Mouse (Mus musculus): Measurements from ENCODE around the gene Zfhx3. TPM values are rescaled to one million over a fixed set of nuclear protein-coding genes. Genes with fewer than 3 reads are reported as not detected.

The Zfhx3 gene
- total and polyA plus RNA-seq, 3 experiments = 0.23 to 2.5 TPM; not detected in 1

GRCm38 (mm10) chr8:108796882-108797281 lies 854.4 kb downstream of the Zfhx3 start:
- Histone ChIP-seq H3K36me3 (ENCODE audit: control insufficient read depth in 1 of 2, insufficient read depth in 2 of 2, low read length in 2 of 2) (no peaks in the 10 kb centered on the region), H3K9ac (ENCODE audit: control insufficient read depth, low read depth, low read length, poor library complexity, severe bottlenecking) (no peak overlapping the region), H3K4me1 (ENCODE audit: control insufficient read depth in 1 of 2, insufficient read depth in 2 of 2, low read length in 2 of 2) (no peaks in the 10 kb centered on the region), H3K27me3 (ENCODE audit: control insufficient read depth in 1 of 2, insufficient read depth in 2 of 2, low read length in 2 of 2) (no peaks in the 10 kb centered on the region), H3K9me3 (replicated peaks; ENCODE audit: insufficient read depth, low read length) (no peaks in the 10 kb centered on the region), H3K4me3 (ENCODE audit: control insufficient read depth in 1 of 2, insufficient read depth in 1 of 2, low read depth in 2 of 2, low read length in 2 of 2) (no peak overlapping the region), H3K79me2 (ENCODE audit: control insufficient read depth, insufficient read depth, low read length, poor library complexity) (no peaks in the 10 kb centered on the region), H3K27ac (ENCODE audit: control insufficient read depth, low read depth, low read length) (no peak overlapping the region)
- no peak for DNase-seq (ENCODE audit: low read depth, low spot score)
- no peak for TF ChIP-seq MYC (IDR thresholded peaks at IDR 0.05; ENCODE audit: low read depth, low read length)
- TF ChIP-seq HCFC1 (IDR thresholded peaks at IDR 0.05; ENCODE audit: low read depth, low read length) = no peak
- TF ChIP-seq TBP (IDR thresholded peaks at IDR 0.05; ENCODE audit: low read depth, low read length) = no peak
- TF ChIP-seq ZC3H11A (IDR thresholded peaks at IDR 0.05; ENCODE audit: low read depth, low read length) = no peak
- no peak for TF ChIP-seq GABPA (IDR thresholded peaks at IDR 0.05; ENCODE audit: low read depth, low read length)
- no peak for TF ChIP-seq CHD1 (IDR thresholded peaks at IDR 0.05; ENCODE audit: low read depth, low read length)
- TF ChIP-seq MYB (IDR thresholded peaks at IDR 0.05; ENCODE audit: low read depth, low read length) = no peak
- TF ChIP-seq USF1 (IDR thresholded peaks at IDR 0.05; ENCODE audit: low read depth, low read length) = no peak
- TF ChIP-seq ETS1 (IDR thresholded peaks at IDR 0.05; ENCODE audit: low read depth, low read length) = no peak
- TF ChIP-seq MAZ (IDR thresholded peaks at IDR 0.05; ENCODE audit: low read depth, low read length) = no peak
- TF ChIP-seq BHLHE40 (IDR thresholded peaks at IDR 0.05; ENCODE audit: borderline replicate concordance, low read depth, low read length) = no peak

DNA sequence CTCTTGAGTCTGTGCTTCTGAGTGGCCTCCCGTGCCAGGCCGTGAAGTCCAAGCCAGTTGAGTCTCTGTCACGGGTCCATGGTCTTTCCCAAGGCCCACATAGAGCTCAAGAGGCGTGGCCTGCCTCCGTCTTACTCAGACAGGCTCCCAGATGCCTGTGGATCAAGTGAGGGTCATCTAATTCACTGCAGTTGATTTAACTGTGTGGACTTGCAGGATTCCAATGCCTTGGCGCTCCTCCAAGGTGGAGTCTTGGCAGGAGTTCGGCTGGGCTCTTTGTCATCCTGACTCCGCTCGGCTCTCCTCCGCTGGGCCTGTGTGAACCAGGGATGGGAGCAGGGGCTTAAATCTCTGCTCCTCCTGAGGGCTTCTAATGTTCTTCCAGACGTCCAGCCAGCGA lies 855.6 kb downstream of the Zfhx3 start:
- no peaks in the 10 kb centered on the region for H3K79me2 ChIP-seq (ENCODE audit: control insufficient read depth, insufficient read depth, low read length, poor library complexity)
- no peaks in the 10 kb centered on the region for H3K36me3 ChIP-seq (ENCODE audit: control insufficient read depth in 1 of 2, insufficient read depth in 2 of 2, low read length in 2 of 2)
- TF ChIP-seq NELFE (IDR thresholded peaks at IDR 0.05; ENCODE audit: low read depth, low read length) (no peak), RAD21 (IDR thresholded peaks at IDR 0.05; ENCODE audit: low read depth, low read length) (no peak), ZNF384 (IDR thresholded peaks at IDR 0.05; ENCODE audit: low read depth, low read length) (no peak), SMC3 (IDR thresholded peaks at IDR 0.05; ENCODE audit: low read depth, low read length) (no peak), TCF12 (IDR thresholded peaks at IDR 0.05; ENCODE audit: low read depth, low read length) (no peak), JUND (IDR thresholded peaks at IDR 0.05; ENCODE audit: low read depth, low read length) (no peak)
- H3K9me3 ChIP-seq (replicated peaks; ENCODE audit: insufficient read depth, low read length) = no peaks in the 10 kb centered on the region
- H3K4me3 ChIP-seq (ENCODE audit: control insufficient read depth in 1 of 2, insufficient read depth in 1 of 2, low read depth in 2 of 2, low read length in 2 of 2) = no peak overlapping the region
- DNase-seq (ENCODE audit: low read depth, low spot score) = no peak
- no peaks in the 10 kb centered on the region for H3K4me1 ChIP-seq (ENCODE audit: control insufficient read depth in 1 of 2, insufficient read depth in 2 of 2, low read length in 2 of 2)
- no peak overlapping the region for H3K27ac ChIP-seq (ENCODE audit: control insufficient read depth, low read depth, low read length)
- no peak overlapping the region for H3K9ac ChIP-seq (ENCODE audit: control insufficient read depth, low read depth, low read length, poor library complexity, severe bottlenecking)
- no peaks in the 10 kb centered on the region for H3K27me3 ChIP-seq (ENCODE audit: control insufficient read depth in 1 of 2, insufficient read depth in 2 of 2, low read length in 2 of 2)

All from MEL (cell line).